Mouse (Mus musculus) lung, embryonic 14.5 days (tissue): ENCODE results near the gene Ldlrad3. TPM values are rescaled to one million over a fixed set of nuclear protein-coding genes. Genes with fewer than 3 reads are reported as not detected.

Source experiments
- ATAC-seq: fragments of 200-750 bp; cut with Nextera tagmentation; 2 replicates; pipeline ENCODE4 v1.8.0; 2017; ENCODE audit warnings: mild to moderate bottlenecking, moderate TSS enrichment, moderate library complexity; ENCODE audit not compliant: insufficient read depth
- DNase-seq: peaks from one replicate; pipeline ENCODE4 v3.0.0-alpha.2; 2015
- H3K27ac ChIP-seq: fragments of 300-500 bp; sonication (generic); 2 replicates; pipeline ENCODE4 v1.5.1; 2014; ENCODE audit warnings: low read depth, mild to moderate bottlenecking, moderate library complexity
- H3K27me3 ChIP-seq: fragments of 300-500 bp; sonication (generic); 2 replicates; pipeline ENCODE4 v1.6.1; 2014; ENCODE audit warnings: low read length, control low read depth; ENCODE audit not compliant: insufficient read depth
- H3K36me3 ChIP-seq: fragments of 300-500 bp; sonication (generic); 2 replicates; pipeline ENCODE4 v1.6.1; 2014; ENCODE audit warnings: control low read depth; ENCODE audit not compliant: insufficient read depth
- H3K4me1 ChIP-seq: fragments of 300-500 bp; sonication (generic); 2 replicates; pipeline ENCODE4 v1.6.1; 2014; ENCODE audit warnings: antibody characterized with exemption, control low read depth; ENCODE audit not compliant: insufficient read depth
- H3K4me2 ChIP-seq: fragments of 300-500 bp; sonication (generic); 2 replicates; pipeline ENCODE4 v1.6.1; 2014; ENCODE audit warnings: mild to moderate bottlenecking
- H3K4me3 ChIP-seq: fragments of 300-500 bp; sonication (generic); 2 replicates; pipeline ENCODE4 v1.5.1; 2014; ENCODE audit warnings: low read depth, low read length
- H3K9ac ChIP-seq: fragments of 300-500 bp; sonication (generic); 2 replicates; pipeline ENCODE4 v1.6.1; 2014
- H3K9me3 ChIP-seq: fragments of 300-500 bp; sonication (generic); 2 replicates; pipeline ENCODE4 v1.6.1; 2016; ENCODE audit warnings: low read depth, low read length, control low read depth
- CTCF ChIP-seq: IDR thresholded peaks from 2 replicates; pipeline ENCODE4 v1.5.1; 2016; ENCODE audit warnings: antibody characterized with exemption, low read depth
- WGBS: fragments of 180-500 bp; shearing (Covaris S2); extraction: QIAGEN DNeasy Blood & Tissue Kit; methylation state at CpG from one replicate; pipeline ENCODE4 v1.1.7; 2014; 5-methylcytosine and 5-hydroxymethylcytosine counted together
- polyA plus RNA-seq: library from polyadenylated mRNA; unstranded; fragments of >200 nt; fragmentation: Nextera tagmentation; extraction: Ambion mirVana; gene quantifications from 2 replicates; pipeline ENCODE4 v1.2.1, GENCODE M21; 2014

Ldlrad3 gene
- polyA plus RNA-seq, 1 experiment from 2014 or later = 60.4 TPM

GRCm38 (mm10) chr2:102185069-102185950, 875 bp downstream of the Ldlrad3 start:
- Histone ChIP-seq H3K27ac (peak overlapping the region; percentile 94), H3K9me3 (no peaks in the 10 kb centered on the region), H3K4me1 (peaks cover 15% of the 10 kb centered on the region), H3K4me3 (peak overlapping the region; percentile 73), H3K27me3 (no peaks in the 10 kb centered on the region), H3K4me2 (peak overlapping the region; percentile 66), H3K9ac (peak overlapping the region; percentile 74), H3K36me3 (no peaks in the 10 kb centered on the region)
- DNase-seq (peak; percentile 77), ATAC-seq (peak; percentile 47)
- 1% methylated on average over 24 of the region's 24 CpGs for WGBS
- no peak for TF ChIP-seq CTCF

GRCm38 (mm10) chr2:102183720-102184480, 2.3 kb downstream of the Ldlrad3 start:
- H3K9ac ChIP-seq = no peak overlapping the region
- WGBS = 52% methylated on average over 7 of the region's 7 CpGs
- no peaks in the 10 kb centered on the region for H3K27me3 ChIP-seq
- ATAC-seq (no peak), DNase-seq (no peak)
- H3K4me2 ChIP-seq = peak overlapping the region; percentile 66
- H3K27ac ChIP-seq = no peak overlapping the region
- H3K9me3 ChIP-seq = no peaks in the 10 kb centered on the region
- no peaks in the 10 kb centered on the region for H3K36me3 ChIP-seq
- no peak for TF ChIP-seq CTCF
- peak overlapping the region; percentile 73; the same call in 1 of the 2 replicates for H3K4me3 ChIP-seq
- peaks cover 15% of the 10 kb centered on the region for H3K4me1 ChIP-seq

- no peak for TF ChIP-seq CTCF
- Histone ChIP-seq H3K9ac (no peak overlapping the region), H3K27ac (no peak overlapping the region), H3K9me3 (no peaks in the 10 kb centered on the region), H3K4me2 (no peak overlapping the region), H3K4me1 (peaks cover 22% of the 10 kb centered on the region), H3K4me3 (no peak overlapping the region), H3K27me3 (no peaks in the 10 kb centered on the region), H3K36me3 (no peaks in the 10 kb centered on the region)
- 61% methylated on average over 2 of the region's 2 CpGs for WGBS
- ATAC-seq (no peak), DNase-seq (no peak)
Measured at GRCm38 (mm10) chr2:102181459-102181858, 4.7 kb downstream of the Ldlrad3 start.

GRCm38 (mm10) chr2:102176434-102176772, 9.8 kb downstream of the Ldlrad3 start:
- Histone ChIP-seq H3K27ac (no peak overlapping the region), H3K4me3 (no peak overlapping the region), H3K4me1 (peaks cover 12% of the 10 kb centered on the region; the same call in 1 of the 2 replicates), H3K27me3 (no peaks in the 10 kb centered on the region), H3K9me3 (no peaks in the 10 kb centered on the region), H3K9ac (no peak overlapping the region), H3K4me2 (no peak overlapping the region), H3K36me3 (no peaks in the 10 kb centered on the region)
- TF ChIP-seq CTCF = no peak
- DNase-seq (peak; percentile 25), ATAC-seq (no peak)
- WGBS = 55% methylated on average over 5 of the region's 5 CpGs

GRCm38 (mm10) chr2:102175741-102176433, 10.3 kb downstream of the Ldlrad3 start:
- Histone ChIP-seq H3K27ac (no peak overlapping the region), H3K9me3 (no peaks in the 10 kb centered on the region), H3K4me3 (no peak overlapping the region), H3K9ac (no peak overlapping the region), H3K4me2 (no peak overlapping the region), H3K27me3 (no peaks in the 10 kb centered on the region), H3K4me1 (peaks cover 9% of the 10 kb centered on the region; the same call in 1 of the 2 replicates), H3K36me3 (no peaks in the 10 kb centered on the region)
- ATAC-seq = no peak
- DNase-seq = no peak
- 72% methylated on average over 15 of the region's 15 CpGs for WGBS
- TF ChIP-seq CTCF = no peak

GRCm38 (mm10) chr2:102172458-102172857, 13.7 kb downstream of the Ldlrad3 start:
- no peak for ATAC-seq
- Histone ChIP-seq H3K4me3 (no peak overlapping the region), H3K9me3 (no peaks in the 10 kb centered on the region), H3K9ac (no peak overlapping the region), H3K27ac (no peak overlapping the region), H3K4me1 (peaks cover 7% of the 10 kb centered on the region; the same call in 1 of the 2 replicates), H3K4me2 (no peak overlapping the region), H3K27me3 (no peaks in the 10 kb centered on the region), H3K36me3 (no peaks in the 10 kb centered on the region)
- no peak for TF ChIP-seq CTCF
- 89% methylated on average over 4 of the region's 4 CpGs for WGBS
- DNase-seq = no peak
